Mouse (Mus musculus): ENCODE results near the gene Chrna3. TPM values are rescaled to one million over a fixed set of nuclear protein-coding genes. Genes with fewer than 3 reads are reported as not detected.

Chrna3 gene
- polyA plus RNA-seq, 1 experiment from 2014 or later, result 4.5 TPM

- ATAC-seq, result no peak
Measured at GRCm38 (mm10) chr9:54990362-54990761, 36.0 kb downstream of the Chrna3 start.

GRCm38 (mm10) chr9:54982401-54982800, 44.0 kb downstream of the Chrna3 start:
- H3K9me3 ChIP-seq (replicated peaks), result no peaks in the 10 kb centered on the region
- no peak for ATAC-seq
- H3K27me3 ChIP-seq, result peaks cover 51% of the 10 kb centered on the region
- no peaks in the 10 kb centered on the region for H3K36me3 ChIP-seq (ENCODE audit: poor library complexity, severe bottlenecking)
- peak overlapping the region; percentile 88 for H3K4me2 ChIP-seq
- WGBS, result 9% methylated on average over 7 of the region's 7 CpGs
- peak overlapping the region; percentile 65; the same call in 1 of the 2 replicates for H3K4me3 ChIP-seq
- no peak overlapping the region for H3K27ac ChIP-seq
- H3K9ac ChIP-seq, result peak overlapping the region; percentile 68; the same call in 1 of the 2 replicates
- H3K4me1 ChIP-seq, result peaks cover 12% of the 10 kb centered on the region

More at GRCm38 (mm10) chr9:54990362-54990761, 36.0 kb downstream of the Chrna3 start:
- Histone ChIP-seq H3K4me3 (no peak overlapping the region), H3K4me1 (no peaks in the 10 kb centered on the region), H3K9me3 (replicated peaks) (no peaks in the 10 kb centered on the region), H3K27ac (no peak overlapping the region), H3K9ac (no peak overlapping the region), H3K36me3 (ENCODE audit: poor library complexity, severe bottlenecking) (no peaks in the 10 kb centered on the region), H3K4me2 (no peak overlapping the region), H3K27me3 (no peaks in the 10 kb centered on the region)
- 85% methylated on average over 3 of the region's 3 CpGs for WGBS

- Histone ChIP-seq H3K4me3 (peak overlapping the region; percentile 65), H3K9me3 (replicated peaks) (no peaks in the 10 kb centered on the region), H3K4me1 (peaks cover 12% of the 10 kb centered on the region), H3K27me3 (peaks cover 51% of the 10 kb centered on the region), H3K4me2 (peak overlapping the region; percentile 88), H3K9ac (peak overlapping the region; percentile 68), H3K27ac (no peak overlapping the region), H3K36me3 (ENCODE audit: poor library complexity, severe bottlenecking) (no peaks in the 10 kb centered on the region)
- WGBS, result under 1% methylated on average over 70 of the region's 85 CpGs
- peak; percentile 87 for ATAC-seq
Measured at GRCm38 (mm10) chr9:54981291-54982191, 44.8 kb downstream of the Chrna3 start.

DNA sequence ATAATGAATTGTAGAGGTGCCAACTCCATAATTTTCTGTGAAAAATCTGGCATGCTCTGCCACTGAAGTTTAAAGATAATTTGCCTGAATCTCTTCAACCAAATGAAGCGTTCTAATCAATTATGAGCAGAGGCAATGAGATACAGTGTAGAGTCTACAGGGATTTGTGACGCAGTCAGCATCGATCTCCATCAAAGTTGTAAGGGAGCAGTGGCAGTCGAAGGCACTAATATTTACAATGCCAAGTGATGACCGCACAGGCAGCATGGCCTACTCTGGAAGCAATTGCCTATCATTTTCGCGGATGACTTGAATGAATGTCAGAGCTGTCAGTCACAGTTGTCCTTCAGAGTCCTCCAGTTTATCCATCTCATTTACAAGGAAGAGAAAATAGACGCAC, 45.7 kb downstream of the Chrna3 start, which contains the start of gene Chrna5:
Gene Chrna5, plus strand, starts transcription at position 207 of the 400 bp plus-strand sequence.
- Histone ChIP-seq H3K4me2 (peak within 1 kb of the TSS; percentile 88), H3K9me3 (replicated peaks) (no peaks in the 10 kb centered on the region), H3K36me3 (ENCODE audit: poor library complexity, severe bottlenecking) (no peaks in the 10 kb centered on the region), H3K4me3 (peak within 1 kb of the TSS; percentile 65), H3K27ac (no peak within 1 kb of the TSS), H3K4me1 (peaks cover 12% of the 10 kb centered on the region), H3K27me3 (peaks cover 55% of the 10 kb centered on the region), H3K9ac (peak within 1 kb of the TSS; percentile 68)
- 61% methylated on average over 8 of the region's 8 CpGs for WGBS
- ATAC-seq, result no peak

- Histone ChIP-seq H3K4me2 (no peak overlapping the region), H3K27me3 (no peaks in the 10 kb centered on the region), H3K27ac (no peak overlapping the region), H3K4me1 (no peaks in the 10 kb centered on the region), H3K9me3 (replicated peaks) (no peaks in the 10 kb centered on the region), H3K4me3 (no peak overlapping the region), H3K36me3 (ENCODE audit: poor library complexity, severe bottlenecking) (no peaks in the 10 kb centered on the region), H3K9ac (no peak overlapping the region)
- ATAC-seq, result no peak
- 70% methylated on average over 8 of the region's 8 CpGs for WGBS
Measured at GRCm38 (mm10) chr9:54969972-54970637, 56.3 kb downstream of the Chrna3 start.

GRCm38 (mm10) chr9:54963669-54964068, 62.7 kb downstream of the Chrna3 start:
- Histone ChIP-seq H3K9ac (no peak overlapping the region), H3K27ac (no peak overlapping the region), H3K4me3 (no peak overlapping the region), H3K9me3 (replicated peaks) (no peaks in the 10 kb centered on the region), H3K36me3 (ENCODE audit: poor library complexity, severe bottlenecking) (peaks cover 17% of the 10 kb centered on the region), H3K27me3 (no peaks in the 10 kb centered on the region), H3K4me2 (no peak overlapping the region), H3K4me1 (no peaks in the 10 kb centered on the region)
- no peak for ATAC-seq

- H3K4me3 ChIP-seq, result no peak overlapping the region
- H3K27ac ChIP-seq, result no peak overlapping the region
- ATAC-seq, result no peak
- no peaks in the 10 kb centered on the region for H3K4me1 ChIP-seq
- 95% methylated on average over 4 of the region's 4 CpGs for WGBS
- no peak overlapping the region for H3K4me2 ChIP-seq
- H3K27me3 ChIP-seq, result no peaks in the 10 kb centered on the region
- no peaks in the 10 kb centered on the region for H3K9me3 ChIP-seq (replicated peaks)
- H3K9ac ChIP-seq, result no peak overlapping the region
- peaks cover 43% of the 10 kb centered on the region for H3K36me3 ChIP-seq (ENCODE audit: poor library complexity, severe bottlenecking)
Measured at GRCm38 (mm10) chr9:54961059-54961458, 65.3 kb downstream of the Chrna3 start.

Other genes with a start within 250 kb of the Chrna3 start
- 46.2 and 51.2 TPM in 2 replicates for gene Ireb2, start 162.8 kb downstream of the Chrna3 start, polyA plus RNA-seq (2015; fragmentation: Nextera tagmentation; extraction: Ambion mirVana)
- gene Hykk, start 109.3 kb downstream of the Chrna3 start, polyA plus RNA-seq (2015; fragmentation: Nextera tagmentation; extraction: Ambion mirVana), result 1.9 and 2.2 TPM in 2 replicates
- 314 and 317 TPM in 2 replicates for gene Psma4, start 75.8 kb downstream of the Chrna3 start, polyA plus RNA-seq (2015; fragmentation: Nextera tagmentation; extraction: Ambion mirVana)
- 1.1 and 1.2 TPM in 2 replicates for gene AY074887, start 75.6 kb downstream of the Chrna3 start, polyA plus RNA-seq (2015; fragmentation: Nextera tagmentation; extraction: Ambion mirVana)
- gene Chrna5, start 45.7 kb downstream of the Chrna3 start, polyA plus RNA-seq (2015; fragmentation: Nextera tagmentation; extraction: Ambion mirVana), result 0.31 and 0.74 TPM in 2 replicates
- 0.35 and 0.62 TPM in 2 replicates for gene Chrnb4, start 22.2 kb upstream of the Chrna3 start, polyA plus RNA-seq (2015; fragmentation: Nextera tagmentation; extraction: Ambion mirVana)
- gene Ube2q2, start 122.3 kb upstream of the Chrna3 start, polyA plus RNA-seq (2015; fragmentation: Nextera tagmentation; extraction: Ambion mirVana), result 25.7 and 32.0 TPM in 2 replicates
- gene Fbxo22, start 182.4 kb upstream of the Chrna3 start, polyA plus RNA-seq (2015; fragmentation: Nextera tagmentation; extraction: Ambion mirVana), result 86.9 and 90.2 TPM in 2 replicates